Mouse (Mus musculus): ENCODE measurements around the gene Adrm1. TPM values are rescaled to one million over a fixed set of nuclear protein-coding genes. Genes with fewer than 3 reads are reported as not detected.

The Adrm1 gene
- polyA plus RNA-seq, 1 experiment, result 114 TPM

DNA sequence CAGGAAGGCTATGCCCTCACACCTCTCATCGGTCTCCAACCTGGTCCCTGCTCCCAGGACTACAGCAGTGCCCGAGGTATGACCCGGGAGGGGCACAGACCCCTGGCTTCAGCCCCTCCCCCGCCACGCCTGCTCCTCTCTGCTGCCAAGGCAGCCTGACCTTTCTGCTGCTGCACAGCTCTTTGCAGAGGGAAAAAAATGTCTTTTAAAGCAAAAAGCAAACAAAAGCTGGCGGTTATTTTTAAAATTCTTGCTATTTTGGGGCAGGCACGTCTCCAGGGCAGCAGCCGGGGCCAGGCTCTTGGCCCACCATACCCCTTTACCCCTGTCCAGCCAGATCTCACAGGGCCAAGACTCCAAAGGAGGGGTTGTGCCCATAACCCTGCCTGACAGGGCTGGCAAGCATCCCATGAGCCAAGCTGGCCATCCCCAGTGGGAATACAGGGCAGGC, 43.8 kb downstream of the Adrm1 start:
- TF ChIP-seq CTCF (IDR thresholded peaks at IDR 0.05; ENCODE audit: borderline replicate concordance, insufficient read depth, low read depth, low read length) (no peak), POLR2A (IDR thresholded peaks at IDR 0.05; ENCODE audit: borderline replicate concordance, insufficient read depth, low read length) (no peak)
- peak in 1 of 2 experiments; percentile 25 for DNase-seq
- WGBS, result 28% methylated on average over 8 of the region's 8 CpGs

DNA sequence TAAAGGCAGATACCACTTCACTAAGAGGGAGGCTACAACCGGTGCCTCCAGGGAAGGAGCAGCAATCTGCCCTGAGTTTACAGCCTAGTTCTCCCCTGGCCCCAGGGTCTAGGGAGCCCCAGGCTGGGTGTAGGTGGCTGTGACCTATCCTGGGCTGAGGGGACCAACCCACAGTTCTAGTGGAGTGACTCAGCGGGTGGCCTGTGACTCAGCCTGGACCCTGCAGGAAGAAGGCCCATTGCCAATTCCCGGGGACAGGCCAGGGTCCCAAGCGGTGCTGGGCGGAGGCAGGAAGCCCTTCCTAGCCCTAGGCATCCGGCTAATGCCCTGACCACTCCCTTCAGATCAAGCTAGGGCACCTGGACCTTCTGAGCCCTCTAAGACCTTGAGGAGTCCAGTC, 44.7 kb downstream of the Adrm1 start:
- H3K4me3 ChIP-seq (replicated peaks; ENCODE audit: insufficient read depth, low read depth, low read length), result no peak overlapping the region
- no peak for DNase-seq
- no peaks in the 10 kb centered on the region for H3K27me3 ChIP-seq (ENCODE audit: control insufficient read depth, insufficient read depth, low read length)
- WGBS, result 55% methylated on average over 6 of the region's 6 CpGs
- TF ChIP-seq CTCF (IDR thresholded peaks at IDR 0.05; ENCODE audit: borderline replicate concordance, insufficient read depth, low read depth, low read length) (no peak), POLR2A (IDR thresholded peaks at IDR 0.05; ENCODE audit: borderline replicate concordance, insufficient read depth, low read length) (no peak)
- H3K4me1 ChIP-seq (ENCODE audit: control insufficient read depth, insufficient read depth, low read length), result peaks cover 24% of the 10 kb centered on the region
- no peak overlapping the region for H3K27ac ChIP-seq (ENCODE audit: insufficient read depth, low read length)

More for the DNA sequence above, 43.8 kb downstream of the Adrm1 start:
- Histone ChIP-seq H3K4me3 (replicated peaks; ENCODE audit: insufficient read depth, low read depth, low read length) (no peak overlapping the region), H3K27ac (ENCODE audit: insufficient read depth, low read length) (no peak overlapping the region), H3K27me3 (ENCODE audit: control insufficient read depth, insufficient read depth, low read length) (no peaks in the 10 kb centered on the region), H3K4me1 (ENCODE audit: control insufficient read depth, insufficient read depth, low read length) (peaks cover 24% of the 10 kb centered on the region)

GRCm38 (mm10) chr2:180216921-180217320, 45.6 kb downstream of the Adrm1 start:
- WGBS, result 75% methylated on average over 5 of the region's 5 CpGs
- Histone ChIP-seq H3K27me3 (ENCODE audit: control insufficient read depth, insufficient read depth, low read length) (no peaks in the 10 kb centered on the region), H3K4me1 (ENCODE audit: control insufficient read depth, insufficient read depth, low read length) (peaks cover 24% of the 10 kb centered on the region), H3K27ac (ENCODE audit: insufficient read depth, low read length) (no peak overlapping the region), H3K4me3 (replicated peaks; ENCODE audit: insufficient read depth, low read depth, low read length) (no peak overlapping the region)
- TF ChIP-seq POLR2A (IDR thresholded peaks at IDR 0.05; ENCODE audit: borderline replicate concordance, insufficient read depth, low read length), result no peak
- no peak for TF ChIP-seq CTCF (IDR thresholded peaks at IDR 0.05; ENCODE audit: borderline replicate concordance, insufficient read depth, low read depth, low read length)
- DNase-seq, result no peak

- H3K27me3 ChIP-seq (ENCODE audit: control insufficient read depth, insufficient read depth, low read length), result no peaks in the 10 kb centered on the region
- H3K4me3 ChIP-seq (replicated peaks; ENCODE audit: insufficient read depth, low read depth, low read length), result no peak overlapping the region
- H3K4me1 ChIP-seq (ENCODE audit: control insufficient read depth, insufficient read depth, low read length), result peaks cover 24% of the 10 kb centered on the region
- H3K27ac ChIP-seq (ENCODE audit: insufficient read depth, low read length), result no peak overlapping the region
- TF ChIP-seq CTCF (IDR thresholded peaks at IDR 0.05; ENCODE audit: borderline replicate concordance, insufficient read depth, low read depth, low read length) (no peak), POLR2A (IDR thresholded peaks at IDR 0.05; ENCODE audit: borderline replicate concordance, insufficient read depth, low read length) (no peak)
- peak; percentile 60 to 64 for DNase-seq
- 36% methylated on average over 8 of the region's 8 CpGs for WGBS
These were observed 46.3 kb downstream of the Adrm1 start for GRCm38 (mm10) chr2:180217587-180217986.

GRCm38 (mm10) chr2:180218241-180218640, 47.0 kb downstream of the Adrm1 start:
- 33% methylated on average over 3 of the region's 3 CpGs for WGBS
- Histone ChIP-seq H3K4me3 (replicated peaks; ENCODE audit: insufficient read depth, low read depth, low read length) (no peak overlapping the region), H3K27me3 (ENCODE audit: control insufficient read depth, insufficient read depth, low read length) (no peaks in the 10 kb centered on the region), H3K4me1 (ENCODE audit: control insufficient read depth, insufficient read depth, low read length) (peaks cover 24% of the 10 kb centered on the region), H3K27ac (ENCODE audit: insufficient read depth, low read length) (no peak overlapping the region)
- TF ChIP-seq POLR2A (IDR thresholded peaks at IDR 0.05; ENCODE audit: borderline replicate concordance, insufficient read depth, low read length) (no peak), CTCF (IDR thresholded peaks at IDR 0.05; ENCODE audit: borderline replicate concordance, insufficient read depth, low read depth, low read length) (no peak)
- no peak for DNase-seq

GRCm38 (mm10) chr2:180218677-180219076, 47.4 kb downstream of the Adrm1 start:
- H3K4me1 ChIP-seq (ENCODE audit: control insufficient read depth, insufficient read depth, low read length), result peaks cover 24% of the 10 kb centered on the region
- H3K4me3 ChIP-seq (replicated peaks; ENCODE audit: insufficient read depth, low read depth, low read length), result no peak overlapping the region
- WGBS, result 68% methylated on average over 5 of the region's 5 CpGs
- no peak for TF ChIP-seq POLR2A (IDR thresholded peaks at IDR 0.05; ENCODE audit: borderline replicate concordance, insufficient read depth, low read length)
- TF ChIP-seq CTCF (IDR thresholded peaks at IDR 0.05; ENCODE audit: borderline replicate concordance, insufficient read depth, low read depth, low read length), result no peak
- DNase-seq, result no peak
- H3K27me3 ChIP-seq (ENCODE audit: control insufficient read depth, insufficient read depth, low read length), result no peaks in the 10 kb centered on the region
- no peak overlapping the region for H3K27ac ChIP-seq (ENCODE audit: insufficient read depth, low read length)

GRCm38 (mm10) chr2:180219145-180219943, 48.1 kb downstream of the Adrm1 start:
- H3K27ac ChIP-seq (ENCODE audit: insufficient read depth, low read length), result no peak overlapping the region; the same call in 1 of the 2 replicates
- DNase-seq, result no peak
- no peak for TF ChIP-seq POLR2A (IDR thresholded peaks at IDR 0.05; ENCODE audit: borderline replicate concordance, insufficient read depth, low read length)
- TF ChIP-seq CTCF (IDR thresholded peaks at IDR 0.05; ENCODE audit: borderline replicate concordance, insufficient read depth, low read depth, low read length), result no peak
- H3K4me1 ChIP-seq (ENCODE audit: control insufficient read depth, insufficient read depth, low read length), result peaks cover 24% of the 10 kb centered on the region
- H3K27me3 ChIP-seq (ENCODE audit: control insufficient read depth, insufficient read depth, low read length), result no peaks in the 10 kb centered on the region
- WGBS, result 63% methylated on average over 15 of the region's 15 CpGs
- no peak overlapping the region for H3K4me3 ChIP-seq (replicated peaks; ENCODE audit: insufficient read depth, low read depth, low read length)

GRCm38 (mm10) chr2:180220165-180220564, 48.9 kb downstream of the Adrm1 start:
- no peak overlapping the region for H3K27ac ChIP-seq (ENCODE audit: insufficient read depth, low read length)
- H3K27me3 ChIP-seq (ENCODE audit: control insufficient read depth, insufficient read depth, low read length), result no peaks in the 10 kb centered on the region; the same call in 1 of the 2 replicates
- 87% methylated on average over 9 of the region's 9 CpGs for WGBS
- no peak for DNase-seq
- no peak overlapping the region for H3K4me3 ChIP-seq (replicated peaks; ENCODE audit: insufficient read depth, low read depth, low read length)
- peaks cover 19% of the 10 kb centered on the region for H3K4me1 ChIP-seq (ENCODE audit: control insufficient read depth, insufficient read depth, low read length)
- no peak for TF ChIP-seq CTCF (IDR thresholded peaks at IDR 0.05; ENCODE audit: borderline replicate concordance, insufficient read depth, low read depth, low read length)
- TF ChIP-seq POLR2A (IDR thresholded peaks at IDR 0.05; ENCODE audit: borderline replicate concordance, insufficient read depth, low read length), result no peak

All from cerebellum, adult 2 months (tissue).